Mouse (Mus musculus): ENCODE results near the gene Gm13272. TPM values are rescaled to one million over a fixed set of nuclear protein-coding genes. Genes with fewer than 3 reads are reported as not detected.
"Not testable (repeated sequence)": the region's sequence is repeated elsewhere in the genome, so short reads cannot be mapped to it uniquely, and the experiment has no call there.

Gene Gm13272
- total and polyA plus RNA-seq, 3 experiments: not detected

DNA sequence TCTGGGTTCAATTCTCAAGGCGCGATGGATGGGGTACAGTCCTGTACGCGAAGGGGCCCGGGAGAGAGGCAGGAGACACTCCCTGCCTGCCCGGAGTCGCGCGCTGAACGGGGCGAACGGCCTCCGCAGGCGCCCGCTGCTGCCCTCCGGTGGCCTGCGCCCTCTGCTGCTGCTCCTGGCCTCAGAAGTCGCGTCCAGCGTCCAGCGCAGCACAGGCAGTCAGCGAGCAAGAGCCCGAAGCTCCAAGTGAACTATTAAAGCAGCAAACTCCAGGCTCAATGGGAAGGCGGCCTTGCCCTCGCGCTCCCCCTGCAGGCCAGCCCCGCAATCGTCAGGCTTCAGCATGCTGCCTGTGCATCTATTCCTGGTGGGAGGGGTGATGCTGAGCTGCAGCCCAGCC, 19.2 kb upstream of the Gm13272 start:
- H3K36me3 ChIP-seq (ENCODE audit: control insufficient read depth, insufficient read depth, low read length); intact Hi-C loops (cut with DNase I); H3K4me3 ChIP-seq; H3K79me2 ChIP-seq (replicated peaks; ENCODE audit: control insufficient read depth, insufficient read depth, low read length); H3K4me1 ChIP-seq (ENCODE audit: control insufficient read depth, insufficient read depth, low read length); H3K27me3 ChIP-seq (ENCODE audit: control insufficient read depth, insufficient read depth, low read length): not testable (repeated sequence)
- peak; percentile 84 to 89 for DNase-seq
- peak overlapping the region; percentile 43; the same call in 1 of the 2 replicates for H3K9ac ChIP-seq (ENCODE audit: low read depth, low read length)
- peak overlapping the region; percentile 40; the same call in 1 of the 2 replicates for H3K27ac ChIP-seq
- 1% methylated on average over 23 of the region's 28 CpGs for WGBS
- TF ChIP-seq POLR2A (IDR thresholded peaks at IDR 0.05; ENCODE audit: insufficient read depth, low read depth, low read length): peak; percentile 80
- TF ChIP-seq CTCF (IDR thresholded peaks at IDR 0.05): peak; percentile 69

DNA sequence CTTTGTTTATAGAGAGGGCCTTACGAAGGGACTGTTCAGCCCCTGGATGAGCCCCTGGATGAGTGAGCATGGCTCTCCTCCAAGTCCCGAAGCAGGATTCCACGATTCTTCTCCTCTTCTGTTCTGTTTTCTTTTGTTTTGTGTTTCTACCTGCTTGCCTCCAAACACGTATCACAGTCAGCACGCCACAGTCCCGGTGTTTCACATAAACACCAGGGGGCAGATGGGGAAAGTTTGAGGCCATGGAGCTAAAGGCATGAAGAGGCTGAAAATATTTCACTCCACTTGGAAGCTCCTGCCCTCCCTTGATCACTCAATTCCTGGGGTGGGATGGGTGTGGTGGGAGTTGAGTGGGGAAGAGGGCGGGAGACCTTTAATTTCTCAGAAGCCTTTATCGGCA, 17.9 kb upstream of the Gm13272 start:
- peak; percentile 31; the same call in 1 of the 2 replicates for TF ChIP-seq CTCF (IDR thresholded peaks at IDR 0.05)
- H3K4me3 ChIP-seq; H3K9ac ChIP-seq (ENCODE audit: low read depth, low read length); H3K79me2 ChIP-seq (replicated peaks; ENCODE audit: control insufficient read depth, insufficient read depth, low read length); H3K27ac ChIP-seq; intact Hi-C loops (cut with DNase I); H3K27me3 ChIP-seq (ENCODE audit: control insufficient read depth, insufficient read depth, low read length); H3K36me3 ChIP-seq (ENCODE audit: control insufficient read depth, insufficient read depth, low read length); H3K4me1 ChIP-seq (ENCODE audit: control insufficient read depth, insufficient read depth, low read length): not testable (repeated sequence)
- 67% methylated on average over 6 of the region's 8 CpGs for WGBS
- peak; percentile 60 to 72 for DNase-seq

DNA sequence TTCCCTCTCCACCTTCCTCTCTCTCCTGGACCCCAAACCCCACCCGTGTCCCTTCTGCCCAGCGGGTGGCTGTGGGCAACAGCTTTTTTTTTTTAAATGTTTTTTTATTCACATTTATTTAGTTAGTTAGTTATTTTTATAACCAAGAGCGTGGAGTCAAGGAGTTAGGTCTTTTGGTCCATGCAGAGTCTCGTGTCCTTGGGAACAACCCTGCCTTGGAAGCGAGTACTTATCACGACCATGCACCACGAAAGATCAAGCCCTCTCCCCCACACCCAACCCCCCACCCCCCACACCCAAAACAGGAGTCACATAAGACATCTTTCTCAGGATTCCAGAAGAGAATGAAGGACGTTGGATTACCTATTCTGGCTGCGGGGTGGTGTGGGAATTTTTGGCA, 17.3 kb upstream of the Gm13272 start:
- H3K27ac ChIP-seq; H3K4me1 ChIP-seq (ENCODE audit: control insufficient read depth, insufficient read depth, low read length); H3K79me2 ChIP-seq (replicated peaks; ENCODE audit: control insufficient read depth, insufficient read depth, low read length); H3K4me3 ChIP-seq; H3K9ac ChIP-seq (ENCODE audit: low read depth, low read length); H3K36me3 ChIP-seq (ENCODE audit: control insufficient read depth, insufficient read depth, low read length); intact Hi-C loops (cut with DNase I); H3K27me3 ChIP-seq (ENCODE audit: control insufficient read depth, insufficient read depth, low read length): not testable (repeated sequence)
- DNase-seq: peak in 1 of 2 experiments; percentile 43
- 41% methylated on average over 9 of the region's 9 CpGs for WGBS

DNA sequence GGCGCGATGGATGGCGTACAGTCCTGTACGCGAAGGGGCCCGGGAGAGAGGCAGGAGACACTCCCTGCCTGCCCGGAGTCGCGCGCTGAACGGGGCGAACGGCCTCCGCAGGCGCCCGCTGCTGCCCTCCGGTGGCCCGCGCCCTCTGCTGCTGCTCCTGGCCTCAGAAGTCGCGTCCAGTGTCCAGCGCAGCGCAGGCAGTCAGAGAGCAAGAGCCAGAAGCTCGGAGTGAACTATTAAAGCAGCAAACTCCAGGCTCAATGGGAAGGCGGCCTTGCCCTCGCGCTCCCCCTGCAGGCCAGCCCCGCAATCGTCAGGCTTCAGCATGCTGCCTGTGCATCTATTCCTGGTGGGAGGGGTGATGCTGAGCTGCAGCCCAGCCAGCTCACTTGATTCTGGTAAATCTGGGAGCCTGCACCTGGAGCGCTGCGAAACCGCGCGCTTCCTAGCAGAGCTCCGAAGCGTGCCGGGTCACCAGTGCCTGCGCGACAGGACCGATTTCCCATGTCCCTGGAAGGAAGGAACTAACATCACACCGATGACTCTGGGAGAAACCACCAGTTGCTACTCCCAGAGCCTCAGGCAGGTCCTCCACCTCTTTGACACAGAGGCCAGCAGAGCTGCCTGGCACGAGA, 16.1 kb upstream of the Gm13272 start:
- H3K79me2 ChIP-seq (replicated peaks; ENCODE audit: control insufficient read depth, insufficient read depth, low read length); H3K27me3 ChIP-seq (ENCODE audit: control insufficient read depth, insufficient read depth, low read length); H3K4me3 ChIP-seq; H3K36me3 ChIP-seq (ENCODE audit: control insufficient read depth, insufficient read depth, low read length); H3K4me1 ChIP-seq (ENCODE audit: control insufficient read depth, insufficient read depth, low read length); H3K27ac ChIP-seq; H3K9ac ChIP-seq (ENCODE audit: low read depth, low read length); intact Hi-C loops (cut with DNase I): not testable (repeated sequence)
- 4% methylated on average over 40 of the region's 42 CpGs for WGBS
- DNase-seq: peak; percentile 72 to 81
- 0 out of 2 replicates have a peak, but pooled peaks have one; percentile 30 for TF ChIP-seq EP300 (IDR thresholded peaks at IDR 0.05; ENCODE audit: insufficient read depth, low read depth, low read length)
- peak; percentile 71; the same call in 1 of the 2 replicates for TF ChIP-seq POLR2A (IDR thresholded peaks at IDR 0.05; ENCODE audit: insufficient read depth, low read depth, low read length)
- peak; percentile 71 for TF ChIP-seq CTCF (IDR thresholded peaks at IDR 0.05)

DNA sequence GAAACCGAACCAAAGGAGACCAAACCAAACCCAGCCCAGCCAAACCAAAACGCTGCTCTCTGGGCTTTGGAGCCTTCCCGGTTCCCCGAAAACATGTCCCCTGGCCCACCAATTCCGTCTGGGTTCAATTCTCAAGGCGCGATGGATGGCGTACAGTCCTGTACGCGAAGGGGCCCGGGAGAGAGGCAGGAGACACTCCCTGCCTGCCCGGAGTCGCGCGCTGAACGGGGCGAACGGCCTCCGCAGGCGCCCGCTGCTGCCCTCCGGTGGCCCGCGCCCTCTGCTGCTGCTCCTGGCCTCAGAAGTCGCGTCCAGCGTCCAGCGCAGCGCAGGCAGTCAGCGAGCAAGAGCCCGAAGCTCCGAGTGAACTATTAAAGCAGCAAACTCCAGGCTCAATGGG, 6.1 kb upstream of the Gm13272 start, which contains the start of gene Gm13290:
Gene Gm13290, plus strand, starts transcription at position 301 of the 400 bp plus-strand sequence.
- H3K36me3 ChIP-seq (ENCODE audit: control insufficient read depth, insufficient read depth, low read length); H3K9ac ChIP-seq (ENCODE audit: low read depth, low read length); H3K4me3 ChIP-seq; DNase-seq; H3K27me3 ChIP-seq (ENCODE audit: control insufficient read depth, insufficient read depth, low read length); intact Hi-C loops (cut with DNase I); H3K4me1 ChIP-seq (ENCODE audit: control insufficient read depth, insufficient read depth, low read length); H3K79me2 ChIP-seq (replicated peaks; ENCODE audit: control insufficient read depth, insufficient read depth, low read length); H3K27ac ChIP-seq: not testable (repeated sequence)
- no CpG with 5 or more reads among the region's 32 CpGs for WGBS

DNA sequence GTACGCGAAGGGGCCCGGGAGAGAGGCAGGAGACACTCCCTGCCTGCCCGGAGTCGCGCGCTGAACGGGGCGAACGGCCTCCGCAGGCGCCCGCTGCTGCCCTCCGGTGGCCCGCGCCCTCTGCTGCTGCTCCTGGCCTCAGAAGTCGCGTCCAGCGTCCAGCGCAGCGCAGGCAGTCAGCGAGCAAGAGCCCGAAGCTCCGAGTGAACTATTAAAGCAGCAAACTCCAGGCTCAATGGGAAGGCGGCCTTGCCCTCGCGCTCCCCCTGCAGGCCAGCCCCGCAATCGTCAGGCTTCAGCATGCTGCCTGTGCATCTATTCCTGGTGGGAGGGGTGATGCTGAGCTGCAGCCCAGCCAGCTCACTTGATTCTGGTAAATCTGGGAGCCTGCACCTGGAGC, 3.0 kb upstream of the Gm13272 start, which contains the start of gene Gm13289:
Gene Gm13289, plus strand, starts transcription at position 301 of the 400 bp plus-strand sequence.
- H3K4me1 ChIP-seq (ENCODE audit: control insufficient read depth, insufficient read depth, low read length); H3K79me2 ChIP-seq (replicated peaks; ENCODE audit: control insufficient read depth, insufficient read depth, low read length); intact Hi-C loops (cut with DNase I); H3K9ac ChIP-seq (ENCODE audit: low read depth, low read length); DNase-seq; H3K27ac ChIP-seq; H3K36me3 ChIP-seq (ENCODE audit: control insufficient read depth, insufficient read depth, low read length); H3K27me3 ChIP-seq (ENCODE audit: control insufficient read depth, insufficient read depth, low read length); H3K4me3 ChIP-seq: not testable (repeated sequence)
- WGBS: no CpG with 5 or more reads among the region's 29 CpGs

DNA sequence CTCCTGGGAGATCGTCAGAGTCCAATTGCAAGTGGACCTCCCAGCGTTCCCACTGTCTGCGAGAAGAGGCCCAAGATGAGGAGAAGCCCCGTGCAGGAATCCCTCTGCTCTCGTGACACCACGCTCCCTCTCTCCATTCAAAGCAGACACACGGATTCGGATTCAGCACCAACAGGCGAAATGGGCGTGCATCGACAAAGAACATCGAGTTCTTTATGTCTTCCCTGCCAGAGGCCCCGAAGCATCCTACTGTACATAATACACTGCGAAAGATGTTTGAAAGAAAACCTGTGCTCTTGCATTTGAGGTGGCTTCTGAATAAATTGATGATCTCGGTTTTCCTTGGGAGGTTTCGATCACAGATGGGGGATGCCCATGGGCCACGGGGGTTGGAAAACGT, 670 bp downstream of the Gm13272 start:
- 51% methylated on average over 16 of the region's 18 CpGs for WGBS
- intact Hi-C loops (cut with DNase I); H3K36me3 ChIP-seq (ENCODE audit: control insufficient read depth, insufficient read depth, low read length); H3K4me1 ChIP-seq (ENCODE audit: control insufficient read depth, insufficient read depth, low read length); H3K9ac ChIP-seq (ENCODE audit: low read depth, low read length); H3K27ac ChIP-seq; H3K4me3 ChIP-seq; H3K79me2 ChIP-seq (replicated peaks; ENCODE audit: control insufficient read depth, insufficient read depth, low read length); H3K27me3 ChIP-seq (ENCODE audit: control insufficient read depth, insufficient read depth, low read length): not testable (repeated sequence)
- peak in 1 of 2 experiments; percentile 13 for DNase-seq

DNA sequence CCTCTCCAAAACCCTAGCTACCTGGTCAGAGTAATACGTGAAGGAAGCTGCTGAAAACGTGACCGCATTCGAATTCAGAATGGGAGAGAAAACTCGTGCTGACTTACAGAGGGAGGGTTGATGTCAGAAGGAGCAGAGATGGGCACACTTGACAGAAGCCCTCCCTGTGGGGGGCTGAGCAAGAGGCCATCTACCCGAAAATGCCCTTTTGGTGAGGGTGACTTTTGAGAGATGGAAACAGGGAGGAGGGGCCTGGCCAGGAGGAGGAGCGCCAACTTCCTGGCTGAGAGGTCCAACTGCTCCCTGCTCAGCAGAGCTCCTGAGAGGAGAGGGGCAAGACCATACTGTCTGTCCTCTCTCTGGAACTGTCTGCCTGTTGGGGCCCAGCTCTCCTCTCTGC, 2.2 kb downstream of the Gm13272 start, which contains the start of gene Ifnz:
Gene Ifnz, plus strand, starts transcription at position 301 of the 400 bp plus-strand sequence.
- 16% methylated on average over 4 of the region's 7 CpGs for WGBS
- H3K27me3 ChIP-seq (ENCODE audit: control insufficient read depth, insufficient read depth, low read length); DNase-seq; H3K4me1 ChIP-seq (ENCODE audit: control insufficient read depth, insufficient read depth, low read length); H3K79me2 ChIP-seq (replicated peaks; ENCODE audit: control insufficient read depth, insufficient read depth, low read length); H3K27ac ChIP-seq; H3K36me3 ChIP-seq (ENCODE audit: control insufficient read depth, insufficient read depth, low read length); H3K4me3 ChIP-seq; intact Hi-C loops (cut with DNase I): not testable (repeated sequence)
- peak within 1 kb of the TSS; percentile 60 for H3K9ac ChIP-seq (ENCODE audit: low read depth, low read length)
